Mouse (Mus musculus): ENCODE data around the gene Eef1b2. TPM values are rescaled to one million over a fixed set of nuclear protein-coding genes. Genes with fewer than 3 reads are reported as not detected.

Gene Eef1b2
- polyA plus RNA-seq, 1 experiment from 2014 or later = 599 TPM

DNA sequence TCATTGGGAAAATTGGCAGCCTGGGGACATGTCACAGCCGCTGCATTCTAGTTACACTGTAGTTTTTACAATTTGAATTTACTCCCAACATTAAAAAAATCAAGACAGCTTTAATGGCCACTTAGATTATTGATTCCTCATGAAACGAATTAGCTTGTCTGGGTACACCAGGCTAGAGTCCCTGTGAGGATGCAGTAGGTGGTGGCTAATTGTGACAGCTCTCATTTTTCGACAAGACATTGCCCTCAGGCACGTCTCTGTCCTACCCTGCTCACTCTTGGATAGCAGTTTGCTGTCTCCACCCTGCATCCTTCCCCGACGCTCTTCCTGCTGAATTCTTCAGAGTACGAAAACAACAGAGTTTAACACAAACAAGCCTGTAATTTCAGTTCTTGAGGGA, 38.0 kb downstream of the Eef1b2 start:
- 0 out of 2 replicates have a peak, but pooled peaks cover 5% of the 10 kb centered on the region for H3K27me3 ChIP-seq (replicated peaks)
- H3K4me2 ChIP-seq = no peak overlapping the region
- no peak overlapping the region for H3K4me3 ChIP-seq (replicated peaks)
- no peak for ATAC-seq (ENCODE audit: insufficient read depth, low FRiP score, low read depth)
- no peaks in the 10 kb centered on the region for H3K36me3 ChIP-seq
- H3K27ac ChIP-seq = no peak overlapping the region
- 49% methylated on average over 7 of the region's 7 CpGs for WGBS
- no peaks in the 10 kb centered on the region for H3K9me3 ChIP-seq
- 0 out of 2 replicates have a peak, but pooled peaks cover 2% of the 10 kb centered on the region for H3K4me1 ChIP-seq
- no peak overlapping the region for H3K9ac ChIP-seq

DNA sequence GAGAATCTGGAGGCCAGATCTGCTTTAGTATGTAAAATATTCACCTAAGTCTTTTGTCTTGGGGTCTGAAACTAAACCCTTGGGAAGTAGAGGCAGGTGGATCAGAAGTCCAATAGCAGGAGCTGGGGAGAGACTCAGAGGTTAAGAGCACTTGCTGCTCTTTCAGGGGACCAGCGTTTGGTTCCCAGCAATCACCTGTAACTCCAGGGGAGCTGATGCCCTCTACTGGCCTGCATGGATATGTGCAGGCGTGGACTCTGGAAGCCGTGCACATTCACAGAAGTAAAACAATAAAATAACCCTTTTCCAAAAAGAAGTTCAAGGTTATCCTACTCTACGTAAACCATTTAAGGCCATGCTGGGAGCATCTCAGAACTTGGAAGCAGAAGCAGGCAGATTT, 42.7 kb downstream of the Eef1b2 start:
- no peak for ATAC-seq (ENCODE audit: insufficient read depth, low FRiP score, low read depth)
- Histone ChIP-seq H3K4me2 (no peak overlapping the region), H3K27me3 (replicated peaks) (0 out of 2 replicates have a peak, but pooled peaks cover 4% of the 10 kb centered on the region), H3K4me3 (replicated peaks) (no peak overlapping the region), H3K36me3 (no peaks in the 10 kb centered on the region), H3K4me1 (no peaks in the 10 kb centered on the region), H3K9me3 (no peaks in the 10 kb centered on the region), H3K27ac (no peak overlapping the region), H3K9ac (no peak overlapping the region)
- WGBS = 92% methylated on average over 4 of the region's 4 CpGs

GRCm38 (mm10) chr1:63225009-63225408, 48.4 kb downstream of the Eef1b2 start:
- WGBS = 61% methylated on average over 4 of the region's 4 CpGs
- Histone ChIP-seq H3K27ac (no peak overlapping the region), H3K27me3 (replicated peaks) (no peaks in the 10 kb centered on the region), H3K4me2 (no peak overlapping the region), H3K9ac (no peak overlapping the region), H3K4me3 (replicated peaks) (no peak overlapping the region), H3K36me3 (no peaks in the 10 kb centered on the region), H3K9me3 (no peaks in the 10 kb centered on the region), H3K4me1 (no peaks in the 10 kb centered on the region)
- no peak for ATAC-seq (ENCODE audit: insufficient read depth, low FRiP score, low read depth)

DNA sequence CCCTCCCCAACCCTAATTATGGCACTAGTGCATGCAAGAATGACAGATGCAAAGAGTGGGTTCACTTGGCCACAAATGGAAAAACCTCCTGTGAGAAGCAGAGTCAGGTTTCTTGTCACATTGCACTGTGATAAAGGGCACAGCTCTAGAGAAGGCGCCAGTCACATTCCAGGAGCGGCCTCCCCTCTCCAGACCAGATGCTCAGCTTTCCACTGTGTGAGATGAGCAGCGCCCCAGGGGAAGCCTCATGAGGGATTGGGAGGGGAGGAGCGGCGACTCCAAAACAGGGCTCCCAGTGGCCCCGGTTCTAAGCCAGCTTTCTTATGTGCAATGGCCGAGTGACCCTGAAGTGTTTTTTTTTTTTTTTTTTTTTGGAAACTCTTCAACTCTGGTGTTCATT, 49.3 kb downstream of the Eef1b2 start:
- no peaks in the 10 kb centered on the region for H3K9me3 ChIP-seq
- H3K4me2 ChIP-seq = no peak overlapping the region
- no peaks in the 10 kb centered on the region for H3K27me3 ChIP-seq (replicated peaks)
- ATAC-seq (ENCODE audit: insufficient read depth, low FRiP score, low read depth) = no peak
- no peaks in the 10 kb centered on the region for H3K4me1 ChIP-seq
- H3K27ac ChIP-seq = no peak overlapping the region
- H3K36me3 ChIP-seq = no peaks in the 10 kb centered on the region
- no peak overlapping the region for H3K4me3 ChIP-seq (replicated peaks)
- WGBS = 9% methylated on average over 7 of the region's 7 CpGs
- H3K9ac ChIP-seq = no peak overlapping the region

DNA sequence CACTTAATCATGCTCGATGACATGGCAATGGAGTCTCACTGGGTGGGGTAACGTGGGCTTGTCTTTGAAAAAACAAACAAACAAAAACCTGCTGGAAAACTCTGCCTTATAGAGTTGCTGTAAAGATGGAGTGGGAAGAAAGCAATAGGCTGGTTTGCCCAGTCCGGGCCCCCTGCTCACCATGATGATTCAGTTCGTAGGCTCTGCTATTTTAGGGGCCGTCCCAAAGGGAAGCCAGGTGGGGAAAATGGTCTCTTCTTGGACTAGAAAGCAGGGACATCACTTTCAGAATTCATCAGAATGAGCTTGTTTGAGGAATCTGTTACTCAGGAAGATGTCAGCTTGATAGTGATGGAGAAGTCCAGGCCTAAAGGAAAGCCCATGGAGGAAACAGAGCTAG, 50.6 kb downstream of the Eef1b2 start:
- Histone ChIP-seq H3K4me3 (replicated peaks) (no peak overlapping the region), H3K36me3 (no peaks in the 10 kb centered on the region), H3K27me3 (replicated peaks) (no peaks in the 10 kb centered on the region), H3K4me1 (no peaks in the 10 kb centered on the region), H3K9ac (no peak overlapping the region), H3K4me2 (no peak overlapping the region), H3K27ac (no peak overlapping the region), H3K9me3 (no peaks in the 10 kb centered on the region)
- ATAC-seq (ENCODE audit: insufficient read depth, low FRiP score, low read depth) = no peak
- 70% methylated on average over 5 of the region's 5 CpGs for WGBS

Small RNA genes within 50 kb of the gene (microRNA-seq; reads per million reads assigned to microRNA genes)
- gene Gm24557 (not detected), gene Gm27512 (not detected)

Other genes with a start within 250 kb of the Eef1b2 start
- 12.9 and 13.3 TPM in 2 replicates for gene Ino80d, start 62.2 kb upstream of the Eef1b2 start, polyA plus RNA-seq (2015; fragmentation: Nextera tagmentation; extraction: Ambion mirVana)
- 125 and 138 TPM in 2 replicates for gene Ndufs1, start within 50 bp of the Eef1b2 start, polyA plus RNA-seq (2015; fragmentation: Nextera tagmentation; extraction: Ambion mirVana)
- gene Gpr1, start 37.7 kb downstream of the Eef1b2 start, polyA plus RNA-seq (2015; fragmentation: Nextera tagmentation; extraction: Ambion mirVana) = 0.10 and 0.15 TPM in 2 replicates
- 7.2 and 8.4 TPM in 2 replicates for gene Zdbf2, start 96.4 kb downstream of the Eef1b2 start, polyA plus RNA-seq (2015; fragmentation: Nextera tagmentation; extraction: Ambion mirVana)